Comparison of ENCODE assay signal across 30 mouse cellular contexts in genomic region chr9:77577409-77577808, GRCm38 (mm10). TPM values are rescaled to one million over a fixed set of nuclear protein-coding genes. Genes with fewer than 3 reads are reported as not detected.
"Had no signal": no experiment of that assay in that cellular context is flagged by ENCODE, and none has a peak within 500 bp of the region (broad histone marks: within the 10 kb centered on the region; RNA-seq: fewer than 3 reads in every experiment).

No protein-coding gene starts in this region.

- H3K9me3 ChIP-seq: heart, embryonic 10.5 days; heart, embryonic 13.5 days; heart, embryonic 15.5 days; hindbrain, embryonic 10.5 days; hindbrain, embryonic 12.5 days; intestine, embryonic 15.5 days; limb, embryonic 10.5 days; limb, embryonic 12.5 days; liver, embryonic 13.5 days had no signal

- H3K27me3 ChIP-seq: heart, embryonic 13.5 days; heart, embryonic 15.5 days; hindbrain, embryonic 12.5 days; intestine, embryonic 15.5 days; limb, embryonic 12.5 days; liver, embryonic 13.5 days had no signal

- H3K4me2 ChIP-seq: heart, embryonic 13.5 days; heart, embryonic 15.5 days; hindbrain, embryonic 12.5 days; hindbrain, embryonic 14.5 days; intestine, embryonic 15.5 days; limb, embryonic 12.5 days; liver, embryonic 11.5 days; liver, embryonic 13.5 days had no signal

- H3K4me1 ChIP-seq: hindbrain, embryonic 10.5 days; hindbrain, embryonic 12.5 days; intestine, embryonic 15.5 days; limb, embryonic 10.5 days; limb, embryonic 12.5 days; liver, embryonic 13.5 days had no signal

- H3K27ac ChIP-seq: gastrocnemius, adult 2 months; heart, embryonic 10.5 days; heart, embryonic 13.5 days; heart, embryonic 15.5 days; hindbrain, embryonic 10.5 days; hindbrain, embryonic 12.5 days; hindbrain, embryonic 14.5 days; intestine, embryonic 15.5 days; layer of hippocampus, adult 2 months; left cerebral cortex, adult 2 months; limb, embryonic 10.5 days; limb, embryonic 12.5 days; liver, embryonic 13.5 days had no signal

- H3K4me3 ChIP-seq: gastrocnemius, adult 2 months; heart, embryonic 10.5 days; heart, embryonic 13.5 days; heart, embryonic 15.5 days; hindbrain, embryonic 10.5 days; hindbrain, embryonic 12.5 days; intestine, embryonic 15.5 days; layer of hippocampus, adult 2 months; left cerebral cortex, adult 2 months; limb, embryonic 10.5 days; limb, embryonic 12.5 days; liver, embryonic 13.5 days had no signal

- H3K9ac ChIP-seq: heart, embryonic 13.5 days; heart, embryonic 15.5 days; hindbrain, embryonic 12.5 days; hindbrain, embryonic 14.5 days; intestine, embryonic 15.5 days; limb, embryonic 12.5 days; liver, embryonic 13.5 days had no signal

- DNase-seq: gastrocnemius, adult 2 months; gastrocnemius, postnatal 10 days; gastrocnemius, postnatal 25 days; heart, adult 18-20 months; heart, postnatal 10 days; heart, postnatal 4 days; kidney, adult 18-20 months; kidney, adult 8-10 months; kidney, postnatal 10 days; kidney, postnatal 25 days; kidney, postnatal 4 days; liver; liver, embryonic 13.5 days had no signal

- ATAC-seq: hindbrain, embryonic 16.5 days; inflammation-experienced regulatory T-cells, adult 6 months; intestine, embryonic 15.5 days; intestine, postnatal 0 days had no signal

- H3K36me3 ChIP-seq: heart, embryonic 10.5 days; heart, embryonic 13.5 days; heart, embryonic 15.5 days; hindbrain, embryonic 10.5 days; hindbrain, embryonic 12.5 days; intestine, embryonic 15.5 days; limb, embryonic 10.5 days; limb, embryonic 12.5 days; liver, embryonic 13.5 days had no signal

RNA-seq across cellular contexts. Expression of gene Klhl31, which starts 58.9 kb away (rescaled TPM):
- total RNA-seq: granulocyte monocyte progenitor cell, adult 5-6 weeks; left cerebral cortex, postnatal 36 days had no signal
- polyA plus RNA-seq: intestine, postnatal 0 days had no signal
